Mouse (Mus musculus) lung, embryonic 15.5 days (tissue): Measurements from ENCODE around the gene Farsb. TPM values are rescaled to one million over a fixed set of nuclear protein-coding genes. Genes with fewer than 3 reads are reported as not detected.

ENCODE experiments used
- ATAC-seq: fragments of 200-750 bp; cut with Nextera tagmentation; 2 replicates; pipeline ENCODE4 v1.8.0; 2017; ENCODE audit warnings: moderate number of reproducible peaks, borderline replicate concordance; ENCODE audit not compliant: low FRiP score, low TSS enrichment; ENCODE audit errors: extremely low read depth
- H3K27ac ChIP-seq: fragments of 300-500 bp; sonication (generic); 2 replicates; pipeline ENCODE4 v1.5.1; 2015; ENCODE audit warnings: moderate library complexity, mild to moderate bottlenecking, inconsistent platforms
- H3K27me3 ChIP-seq: fragments of 300-500 bp; sonication (generic); 2 replicates; pipeline ENCODE4 v1.6.1; 2015; ENCODE audit warnings: inconsistent platforms
- H3K36me3 ChIP-seq: fragments of 300-500 bp; sonication (generic); 2 replicates; pipeline ENCODE4 v1.6.1; 2015; ENCODE audit warnings: inconsistent platforms
- H3K4me1 ChIP-seq: fragments of 300-500 bp; sonication (generic); 2 replicates; pipeline ENCODE4 v1.6.1; 2015; ENCODE audit warnings: inconsistent platforms
- H3K4me2 ChIP-seq: fragments of 300-500 bp; sonication (generic); 2 replicates; pipeline ENCODE4 v1.6.1; 2015; ENCODE audit warnings: inconsistent platforms, mild to moderate bottlenecking, moderate library complexity
- H3K4me3 ChIP-seq: fragments of 300-500 bp; sonication (generic); 2 replicates; pipeline ENCODE4 v1.5.1; 2015; ENCODE audit warnings: mild to moderate bottlenecking, inconsistent platforms
- H3K9ac ChIP-seq: fragments of 300-500 bp; sonication (generic); 2 replicates; pipeline ENCODE4 v1.6.1; 2015; ENCODE audit warnings: inconsistent platforms
- H3K9me3 ChIP-seq: fragments of 300-500 bp; sonication (generic); 2 replicates; pipeline ENCODE4 v1.6.1; 2016; ENCODE audit warnings: inconsistent platforms
- WGBS: fragments of 180-500 bp; shearing (Covaris S2); methylation state at CpG from one replicate; pipeline ENCODE4 v1.1.7; 2015; 5-methylcytosine and 5-hydroxymethylcytosine counted together
- polyA plus RNA-seq: library from polyadenylated mRNA; unstranded; fragments of >200 nt; fragmentation: Nextera tagmentation; extraction: Ambion mirVana; gene quantifications from 2 replicates; pipeline ENCODE4 v1.2.1, GENCODE M21; 2015

The Farsb gene
- polyA plus RNA-seq, 1 experiment from 2014 or later: 129 TPM

DNA sequence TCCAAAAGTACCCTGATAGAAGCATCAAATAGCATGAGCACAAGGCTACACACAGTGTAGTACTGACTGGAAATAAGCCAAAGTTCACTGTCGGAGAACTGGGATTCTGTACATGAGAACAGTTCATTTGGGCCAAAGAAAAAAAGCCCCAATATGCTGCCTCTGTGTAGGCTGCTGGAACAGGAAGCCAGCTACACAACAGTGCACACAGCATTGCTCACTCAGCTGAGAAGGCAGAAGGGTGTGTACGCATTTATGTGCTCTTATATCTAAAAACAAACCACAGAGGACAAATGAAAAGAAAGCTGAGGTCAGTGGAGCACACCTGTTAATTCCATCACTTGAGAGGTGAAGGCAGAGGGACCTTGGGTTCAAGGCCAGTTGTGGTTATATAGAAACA lies 52.7 kb downstream of the Farsb start:
- no peak for ATAC-seq
- Histone ChIP-seq H3K4me1 (no peaks in the 10 kb centered on the region), H3K27ac (no peak overlapping the region), H3K9ac (no peak overlapping the region), H3K36me3 (peaks cover 9% of the 10 kb centered on the region; the same call in 1 of the 2 replicates), H3K27me3 (no peaks in the 10 kb centered on the region), H3K4me3 (no peak overlapping the region), H3K4me2 (no peak overlapping the region), H3K9me3 (no peaks in the 10 kb centered on the region)
- 68% methylated on average over 2 of the region's 2 CpGs for WGBS

DNA sequence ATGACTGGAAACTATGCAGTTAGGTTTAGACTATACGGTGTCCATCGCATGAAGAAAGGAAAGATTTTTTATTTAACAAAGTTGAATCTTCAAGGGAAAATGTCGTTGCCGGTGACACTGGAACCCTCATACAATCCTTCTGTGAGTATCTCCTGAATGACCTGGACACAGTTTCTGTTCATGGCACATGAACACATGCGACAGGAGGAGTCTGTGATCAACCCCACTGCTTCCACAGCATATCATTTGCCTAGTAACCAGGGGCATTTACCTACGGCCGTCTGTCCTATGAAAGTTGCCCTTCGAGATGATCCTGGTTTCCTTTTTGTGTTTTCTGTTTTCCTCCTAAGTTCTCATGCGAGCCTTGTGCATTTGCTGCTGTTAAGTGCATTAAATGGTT lies 55.2 kb downstream of the Farsb start:
- H3K4me1 ChIP-seq: no peaks in the 10 kb centered on the region
- no peak overlapping the region for H3K9ac ChIP-seq
- H3K27me3 ChIP-seq: no peaks in the 10 kb centered on the region
- 92% methylated on average over 9 of the region's 9 CpGs for WGBS
- no peaks in the 10 kb centered on the region for H3K9me3 ChIP-seq
- no peak overlapping the region for H3K4me2 ChIP-seq
- H3K4me3 ChIP-seq: no peak overlapping the region
- H3K27ac ChIP-seq: no peak overlapping the region
- no peak for ATAC-seq
- H3K36me3 ChIP-seq: peaks cover 4% of the 10 kb centered on the region; the same call in 1 of the 2 replicates

DNA sequence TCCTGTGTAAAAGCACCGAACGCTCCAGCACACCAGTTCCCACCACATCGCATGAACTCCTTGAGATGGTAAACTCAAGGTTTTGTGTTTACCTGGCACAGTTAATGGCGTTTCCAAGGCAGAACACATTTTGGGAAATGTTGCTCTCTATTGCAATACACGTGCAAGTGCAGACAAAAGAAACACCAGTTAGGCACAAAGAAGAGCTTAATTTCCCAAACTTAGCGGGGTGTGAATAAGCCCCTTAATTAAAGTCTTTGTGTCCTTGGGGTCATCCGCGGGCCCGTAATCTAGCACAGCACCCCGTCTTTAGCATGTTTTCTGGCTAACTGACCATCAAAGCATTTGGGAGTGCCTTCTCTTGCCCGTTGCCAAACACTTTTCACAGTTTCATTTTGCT lies 59.8 kb downstream of the Farsb start:
- no peak overlapping the region for H3K27ac ChIP-seq
- peaks cover 4% of the 10 kb centered on the region; the same call in 1 of the 2 replicates for H3K36me3 ChIP-seq
- no peak overlapping the region for H3K9ac ChIP-seq
- H3K4me3 ChIP-seq: no peak overlapping the region
- H3K27me3 ChIP-seq: no peaks in the 10 kb centered on the region
- H3K4me2 ChIP-seq: no peak overlapping the region
- H3K4me1 ChIP-seq: peaks cover 15% of the 10 kb centered on the region; the same call in 1 of the 2 replicates
- 88% methylated on average over 11 of the region's 11 CpGs for WGBS
- ATAC-seq: no peak
- H3K9me3 ChIP-seq: no peaks in the 10 kb centered on the region

DNA sequence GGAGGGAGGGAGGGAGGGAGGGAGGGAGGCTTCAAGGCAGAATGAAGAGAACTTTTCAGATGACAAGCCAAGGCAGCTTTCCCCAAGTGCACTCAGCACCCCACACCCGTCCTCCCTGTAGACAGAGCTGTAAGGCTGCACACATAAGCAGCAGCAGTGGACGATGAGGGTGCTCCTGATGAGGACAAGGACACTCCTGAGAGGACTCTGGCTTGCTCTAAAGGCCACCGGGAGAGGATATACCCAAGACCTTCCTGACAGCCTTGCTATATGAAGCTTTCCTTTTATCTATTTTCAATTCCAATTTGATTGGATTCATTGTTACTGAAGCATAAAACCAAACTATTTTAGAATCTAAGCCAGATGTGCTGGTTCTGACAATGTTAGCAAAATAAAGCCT lies 61.9 kb downstream of the Farsb start:
- Histone ChIP-seq H3K27me3 (no peaks in the 10 kb centered on the region), H3K27ac (peak overlapping the region; percentile 67), H3K4me2 (no peak overlapping the region), H3K4me1 (peaks cover 15% of the 10 kb centered on the region; the same call in 1 of the 2 replicates), H3K36me3 (peaks cover 4% of the 10 kb centered on the region; the same call in 1 of the 2 replicates), H3K9me3 (no peaks in the 10 kb centered on the region), H3K4me3 (no peak overlapping the region), H3K9ac (no peak overlapping the region)
- ATAC-seq: no peak; the same call in 1 of the 2 replicates
- 49% methylated on average over 3 of the region's 3 CpGs for WGBS

DNA sequence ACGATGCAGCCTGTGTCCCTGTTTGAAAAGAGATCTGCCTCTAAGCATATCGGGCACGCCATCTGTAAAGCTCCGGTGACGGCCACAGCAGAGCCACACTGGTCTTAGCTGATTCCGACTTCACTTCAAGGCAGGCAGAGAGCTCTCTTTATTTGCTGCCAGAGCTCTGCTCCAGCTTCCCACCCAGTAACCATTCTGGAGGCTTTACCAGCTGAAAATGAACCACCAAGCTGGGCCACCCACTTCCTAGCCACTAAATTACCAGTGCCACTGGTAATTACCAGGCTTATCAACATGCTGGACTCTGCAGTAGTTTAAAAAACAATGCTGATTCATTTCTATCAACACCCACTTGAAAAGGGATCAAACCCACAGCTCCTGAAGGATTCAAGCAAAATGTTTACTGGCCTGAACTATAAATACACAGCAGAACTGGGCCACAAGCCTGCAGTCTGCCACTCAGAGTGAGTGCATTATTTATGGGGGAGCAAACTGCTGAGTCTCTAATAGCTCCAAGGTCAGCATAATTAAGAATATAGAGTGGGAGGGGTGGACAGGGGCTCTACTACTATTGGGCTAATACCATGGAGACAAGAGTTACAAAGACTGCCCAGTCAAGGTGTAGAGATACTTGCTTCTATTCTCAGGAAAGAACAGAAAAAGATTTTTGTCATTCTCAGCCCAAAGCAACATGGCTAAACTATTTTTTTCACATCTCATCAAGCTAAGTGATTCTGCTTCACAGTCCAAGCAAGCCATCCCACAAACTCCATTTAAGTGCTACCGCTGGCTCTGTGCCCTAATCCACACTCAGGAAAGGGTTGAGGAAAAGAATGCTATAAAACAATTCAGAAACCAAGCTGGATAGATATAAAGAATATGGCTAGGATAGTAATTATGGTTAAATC lies 62.6 kb downstream of the Farsb start:
- Histone ChIP-seq H3K36me3 (peaks cover 7% of the 10 kb centered on the region; the same call in 1 of the 2 replicates), H3K4me2 (no peak overlapping the region), H3K4me1 (peaks cover 15% of the 10 kb centered on the region; the same call in 1 of the 2 replicates), H3K4me3 (no peak overlapping the region), H3K27ac (peak overlapping the region; percentile 66), H3K27me3 (no peaks in the 10 kb centered on the region), H3K9ac (no peak overlapping the region), H3K9me3 (no peaks in the 10 kb centered on the region)
- WGBS: 69% methylated on average over 7 of the region's 7 CpGs
- ATAC-seq: peak; percentile 89

DNA sequence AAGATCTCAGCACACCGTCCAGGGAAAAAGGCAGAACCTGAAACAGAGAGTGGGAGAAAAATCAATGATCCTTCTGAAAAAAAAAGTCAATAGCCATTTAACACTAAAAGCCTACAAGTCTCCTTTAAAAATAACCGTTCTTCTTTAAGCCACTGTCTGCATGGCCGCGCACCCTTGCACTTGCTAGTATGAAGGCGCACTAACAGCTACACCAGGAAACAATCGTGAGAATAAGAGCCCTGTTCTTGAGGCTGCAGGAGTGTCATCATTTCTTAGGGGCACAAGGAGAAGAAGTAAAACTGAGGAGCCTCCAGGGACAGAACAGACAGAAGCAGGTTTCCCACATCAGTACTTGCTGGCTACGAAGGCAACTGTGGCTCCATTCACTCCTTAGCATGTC lies 63.4 kb downstream of the Farsb start:
- H3K27me3 ChIP-seq: no peaks in the 10 kb centered on the region
- H3K36me3 ChIP-seq: peaks cover 7% of the 10 kb centered on the region; the same call in 1 of the 2 replicates
- H3K9me3 ChIP-seq: no peaks in the 10 kb centered on the region
- no peak overlapping the region for H3K4me2 ChIP-seq
- peak overlapping the region; percentile 66 for H3K27ac ChIP-seq
- peak; percentile 8; the same call in 1 of the 2 replicates for ATAC-seq
- H3K4me1 ChIP-seq: peaks cover 15% of the 10 kb centered on the region; the same call in 1 of the 2 replicates
- no peak overlapping the region for H3K4me3 ChIP-seq
- WGBS: 84% methylated on average over 7 of the region's 7 CpGs
- no peak overlapping the region for H3K9ac ChIP-seq

DNA sequence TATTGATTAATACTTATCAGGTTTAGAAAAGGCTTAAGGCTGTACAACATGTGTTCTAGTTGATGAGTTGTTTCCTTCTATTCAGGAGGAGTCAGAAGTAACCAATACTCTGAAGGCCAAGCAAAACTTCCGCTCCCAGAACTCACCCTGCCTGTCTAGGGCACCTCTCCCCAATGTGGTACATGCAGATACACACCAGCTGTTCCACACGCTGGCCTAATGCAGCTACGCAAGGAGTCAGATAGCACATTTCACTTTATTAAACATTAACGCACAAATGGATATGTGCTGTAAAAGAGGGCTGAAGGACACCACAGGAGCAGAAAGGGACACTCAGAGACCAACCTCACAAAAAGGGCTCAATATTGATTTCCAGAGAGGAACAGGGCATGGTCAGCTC lies 63.8 kb downstream of the Farsb start:
- Histone ChIP-seq H3K4me3 (no peak overlapping the region), H3K4me2 (no peak overlapping the region), H3K27ac (peak overlapping the region; percentile 66; the same call in 1 of the 2 replicates), H3K9ac (no peak overlapping the region), H3K4me1 (peaks cover 15% of the 10 kb centered on the region; the same call in 1 of the 2 replicates), H3K27me3 (no peaks in the 10 kb centered on the region), H3K9me3 (no peaks in the 10 kb centered on the region), H3K36me3 (peaks cover 7% of the 10 kb centered on the region; the same call in 1 of the 2 replicates)
- ATAC-seq: no peak
- 59% methylated on average over 4 of the region's 4 CpGs for WGBS

DNA sequence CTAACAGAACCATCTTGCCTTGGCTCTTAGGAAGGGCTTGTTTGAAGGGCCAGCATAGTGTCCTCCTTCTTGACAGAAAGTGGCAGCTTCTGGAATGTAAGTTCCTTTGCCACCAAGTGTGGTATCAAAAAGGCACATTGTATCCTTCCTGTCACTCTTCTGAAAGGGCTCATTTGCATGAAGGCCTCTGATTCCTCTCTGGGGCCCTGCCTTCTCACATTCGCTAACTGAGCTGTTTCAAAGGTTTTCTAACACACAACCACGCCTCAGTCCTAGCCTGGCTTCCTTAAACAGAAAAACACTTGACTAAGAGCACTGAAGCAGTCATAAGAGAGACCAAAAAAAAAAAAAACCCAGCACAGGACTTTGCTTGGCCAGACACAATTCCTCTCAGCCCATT lies 66.1 kb downstream of the Farsb start:
- no peaks in the 10 kb centered on the region for H3K27me3 ChIP-seq
- H3K36me3 ChIP-seq: peaks cover 7% of the 10 kb centered on the region; the same call in 1 of the 2 replicates
- 63% methylated on average over 2 of the region's 2 CpGs for WGBS
- H3K9ac ChIP-seq: no peak overlapping the region
- no peak overlapping the region for H3K4me3 ChIP-seq
- peaks cover 15% of the 10 kb centered on the region; the same call in 1 of the 2 replicates for H3K4me1 ChIP-seq
- H3K4me2 ChIP-seq: no peak overlapping the region
- no peaks in the 10 kb centered on the region for H3K9me3 ChIP-seq
- H3K27ac ChIP-seq: no peak overlapping the region
- ATAC-seq: no peak

DNA sequence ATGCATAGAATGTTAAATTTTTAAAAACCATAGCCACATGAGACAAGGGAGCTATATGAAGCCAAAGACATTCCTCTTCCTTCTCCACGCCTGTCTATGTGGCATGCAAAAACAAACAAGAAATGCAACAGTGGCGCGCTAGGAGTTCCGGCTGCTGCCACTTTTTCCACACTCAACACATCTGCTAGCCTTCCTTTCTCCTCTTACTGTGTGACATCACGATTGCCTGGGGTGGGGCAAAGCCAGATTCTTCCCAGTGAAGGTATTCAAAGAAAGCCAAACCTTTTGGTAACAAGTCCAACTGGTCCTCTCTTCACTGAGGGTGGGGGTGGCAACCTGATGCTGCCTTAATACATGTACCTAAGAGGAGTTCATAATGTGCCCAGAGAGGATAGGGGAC lies 66.9 kb downstream of the Farsb start:
- H3K9ac ChIP-seq: no peak overlapping the region
- H3K4me3 ChIP-seq: no peak overlapping the region
- no peak for ATAC-seq
- H3K9me3 ChIP-seq: no peaks in the 10 kb centered on the region
- no peak overlapping the region for H3K4me2 ChIP-seq
- peaks cover 7% of the 10 kb centered on the region; the same call in 1 of the 2 replicates for H3K36me3 ChIP-seq
- 84% methylated on average over 5 of the region's 5 CpGs for WGBS
- H3K4me1 ChIP-seq: peaks cover 13% of the 10 kb centered on the region; the same call in 1 of the 2 replicates
- H3K27me3 ChIP-seq: no peaks in the 10 kb centered on the region
- H3K27ac ChIP-seq: no peak overlapping the region

DNA sequence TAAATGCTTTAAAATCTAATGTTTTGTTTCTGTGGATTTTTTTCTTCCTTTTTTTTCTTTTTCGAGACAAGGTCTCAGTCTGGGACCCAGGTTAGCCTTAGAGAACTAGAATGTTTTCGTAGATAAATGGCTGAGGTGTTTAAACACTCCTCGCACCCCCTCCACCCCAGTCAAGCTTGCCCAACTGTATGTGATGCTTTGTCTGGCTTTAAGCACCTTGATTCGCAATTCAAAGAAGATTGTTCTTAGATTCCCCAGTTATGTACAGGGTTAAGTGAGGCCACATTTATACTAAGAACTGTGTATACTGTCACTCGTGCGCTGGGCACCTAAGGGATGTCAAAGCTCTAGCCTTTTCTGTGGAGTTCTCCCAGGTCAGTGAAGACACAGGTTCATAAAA lies 68.4 kb downstream of the Farsb start:
- Histone ChIP-seq H3K9me3 (no peaks in the 10 kb centered on the region), H3K36me3 (peaks cover 7% of the 10 kb centered on the region; the same call in 1 of the 2 replicates), H3K9ac (no peak overlapping the region), H3K4me2 (no peak overlapping the region), H3K27ac (no peak overlapping the region), H3K27me3 (no peaks in the 10 kb centered on the region), H3K4me1 (peaks cover 1% of the 10 kb centered on the region; the same call in 1 of the 2 replicates), H3K4me3 (no peak overlapping the region)
- 87% methylated on average over 6 of the region's 6 CpGs for WGBS
- ATAC-seq: no peak

DNA sequence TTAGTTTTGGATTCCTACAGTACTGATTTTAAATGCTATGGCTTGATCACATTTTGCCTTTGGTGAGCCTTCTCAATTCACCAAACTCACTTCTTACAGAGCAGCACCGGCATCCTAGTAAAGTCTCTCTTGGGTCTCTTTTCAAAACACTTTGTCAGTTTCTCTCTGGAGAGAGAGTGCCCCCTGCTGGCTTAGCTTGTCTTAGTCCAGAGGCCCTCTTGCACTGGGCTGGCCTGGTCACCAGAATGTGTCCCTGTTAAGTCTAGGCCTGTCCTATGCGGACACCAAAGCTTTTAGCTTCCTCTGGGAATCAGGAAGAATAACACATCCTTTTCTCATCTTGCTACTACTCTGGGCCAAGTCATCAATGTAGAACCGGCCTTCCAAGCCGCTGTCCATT lies 69.1 kb downstream of the Farsb start:
- Histone ChIP-seq H3K36me3 (peaks cover 7% of the 10 kb centered on the region; the same call in 1 of the 2 replicates), H3K4me1 (no peaks in the 10 kb centered on the region), H3K4me2 (no peak overlapping the region), H3K9me3 (no peaks in the 10 kb centered on the region), H3K27me3 (no peaks in the 10 kb centered on the region), H3K4me3 (no peak overlapping the region), H3K27ac (no peak overlapping the region), H3K9ac (no peak overlapping the region)
- WGBS: 54% methylated on average over 4 of the region's 4 CpGs
- peak; percentile 65 for ATAC-seq
